Mouse (Mus musculus) urinary bladder, postnatal 14 days (tissue): ENCODE measurements around the gene Map3k9.

ENCODE experiments used
- DNase-seq: peaks from one replicate; pipeline ENCODE4 v3.0.0; 2021; ENCODE audit warnings: low spot score

Map3k9 gene

GRCm38 (mm10) chr12:81712618-81713017, 68.4 kb downstream of the Map3k9 start:
- DNase-seq = peak; percentile 71

GRCm38 (mm10) chr12:81702903-81703302, 78.1 kb downstream of the Map3k9 start:
- DNase-seq = no peak

- DNase-seq = peak; percentile 60
These were observed 83.0 kb downstream of the Map3k9 start for GRCm38 (mm10) chr12:81698011-81698410.

- DNase-seq = no peak
These were observed 89.7 kb downstream of the Map3k9 start for GRCm38 (mm10) chr12:81691177-81691730.

GRCm38 (mm10) chr12:81690751-81691150, 90.2 kb downstream of the Map3k9 start:
- DNase-seq = no peak

GRCm38 (mm10) chr12:81690111-81690510, 90.9 kb downstream of the Map3k9 start:
- DNase-seq = no peak

- no peak for DNase-seq
These were observed 91.4 kb downstream of the Map3k9 start for GRCm38 (mm10) chr12:81689505-81690056.

- DNase-seq = no peak
These were observed 92.4 kb downstream of the Map3k9 start for GRCm38 (mm10) chr12:81688537-81688936.

GRCm38 (mm10) chr12:81687873-81688272, 93.1 kb downstream of the Map3k9 start:
- DNase-seq = no peak

GRCm38 (mm10) chr12:81686406-81687117, 94.4 kb downstream of the Map3k9 start:
- no peak for DNase-seq

GRCm38 (mm10) chr12:81685981-81686380, 95.0 kb downstream of the Map3k9 start:
- no peak for DNase-seq

- DNase-seq = no peak
These were observed 96.9 kb downstream of the Map3k9 start for GRCm38 (mm10) chr12:81684096-81684495.

GRCm38 (mm10) chr12:81683395-81683794, 97.6 kb downstream of the Map3k9 start:
- DNase-seq = no peak

- DNase-seq = no peak
These were observed 101.0 kb downstream of the Map3k9 start for GRCm38 (mm10) chr12:81679807-81680529.

GRCm38 (mm10) chr12:81675557-81675956, 105.4 kb downstream of the Map3k9 start:
- no peak for DNase-seq
